19 mouse cellular contexts compared by ENCODE assay signal in the genomic region with DNA sequence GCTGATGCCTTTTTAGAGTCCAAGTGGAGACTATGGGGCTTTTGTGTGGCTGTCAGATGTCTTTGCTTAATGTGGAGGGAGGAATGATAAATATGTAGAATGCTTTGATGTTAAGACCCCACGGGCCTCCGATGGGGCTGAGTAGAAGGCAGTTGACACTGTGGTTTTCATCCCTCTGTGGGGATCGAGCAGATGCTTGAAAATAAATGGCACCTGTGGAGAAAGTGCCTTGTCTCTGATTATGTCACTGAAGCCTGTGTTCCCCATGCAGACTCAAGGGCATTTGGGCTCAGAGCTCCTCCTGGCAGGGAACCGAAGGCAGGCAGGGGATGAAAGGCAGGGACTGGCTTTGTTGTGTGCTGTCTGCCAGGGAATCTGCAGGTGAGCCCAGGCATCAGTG.
DNase-seq lines count a peak whose midpoint lies in the region; ATAC-seq and TF ChIP-seq lines count a peak whose summit lies in the region.
"Had no signal": no experiment of that assay in that cellular context is flagged by ENCODE, and none has a peak within 500 bp of the region (broad histone marks: within the 10 kb centered on the region; RNA-seq: fewer than 3 reads in every experiment).

No protein-coding gene starts in this region.

- H3K27me3 ChIP-seq in embryonic facial prominence, embryonic 14.5 days (replicated peaks; ENCODE audit: control insufficient read depth, insufficient read depth, low read length), result 0 out of 2 replicates have a peak, but pooled peaks cover 2% of the 10 kb centered on the region
- H3K27me3 ChIP-seq in embryonic facial prominence, embryonic 10.5 days (replicated peaks; ENCODE audit: low read depth, poor library complexity, severe bottlenecking), result peaks cover 14% of the 10 kb centered on the region
- H3K27me3 ChIP-seq in midbrain, embryonic 14.5 days (ENCODE audit: control insufficient read depth, insufficient read depth, low read length), result peaks cover 6% of the 10 kb centered on the region; the same call in 1 of the 2 replicates
- H3K27me3 ChIP-seq in midbrain, embryonic 10.5 days (ENCODE audit: low read depth, poor library complexity, severe bottlenecking), result peaks cover 45% of the 10 kb centered on the region
- no peaks in the 10 kb centered on the region; the same call in 1 of the 2 replicates for H3K27me3 ChIP-seq in intestine, embryonic 16.5 days (replicated peaks; ENCODE audit: control insufficient read depth, insufficient read depth, low read length)
- H3K27me3 ChIP-seq: heart, embryonic 15.5 days had no signal

- TF ChIP-seq CTCF in brain, embryonic 14.5 days (IDR thresholded peaks at IDR 0.05; ENCODE audit: borderline replicate concordance, extremely low read depth, insufficient read depth, insufficient read length), result no peak

- no peak overlapping the region for H3K9ac ChIP-seq in embryonic facial prominence, embryonic 14.5 days (ENCODE audit: low read depth, low read length)
- H3K9ac ChIP-seq in midbrain, embryonic 14.5 days (replicated peaks; ENCODE audit: low read length), result no peak overlapping the region
- no peak overlapping the region for H3K9ac ChIP-seq in intestine, embryonic 16.5 days (ENCODE audit: low read depth, low read length)
- H3K9ac ChIP-seq: heart, embryonic 15.5 days; hindbrain, embryonic 13.5 days had no signal

- no peaks in the 10 kb centered on the region for H3K36me3 ChIP-seq in embryonic facial prominence, embryonic 14.5 days (ENCODE audit: control insufficient read depth, insufficient read depth, low read length)
- H3K36me3 ChIP-seq in embryonic facial prominence, embryonic 10.5 days (replicated peaks), result no peaks in the 10 kb centered on the region
- H3K36me3 ChIP-seq in midbrain, embryonic 14.5 days (ENCODE audit: control insufficient read depth, insufficient read depth, low read length), result no peaks in the 10 kb centered on the region
- H3K36me3 ChIP-seq in midbrain, embryonic 10.5 days, result no peaks in the 10 kb centered on the region
- no peaks in the 10 kb centered on the region for H3K36me3 ChIP-seq in intestine, embryonic 16.5 days (ENCODE audit: control insufficient read depth, insufficient read depth, low read length)
- H3K36me3 ChIP-seq: heart, embryonic 15.5 days; hindbrain, embryonic 13.5 days had no signal

- H3K4me3 ChIP-seq in embryonic facial prominence, embryonic 14.5 days (ENCODE audit: low read depth, low read length), result no peak overlapping the region
- H3K4me3 ChIP-seq in embryonic facial prominence, embryonic 10.5 days, result no peak overlapping the region
- H3K4me3 ChIP-seq in midbrain, embryonic 14.5 days (replicated peaks; ENCODE audit: low read depth, low read length), result no peak overlapping the region
- no peak overlapping the region for H3K4me3 ChIP-seq in midbrain, embryonic 10.5 days
- H3K4me3 ChIP-seq in intestine, embryonic 16.5 days (ENCODE audit: low read length), result no peak overlapping the region
- H3K4me3 ChIP-seq: heart, adult 2 months; heart, embryonic 15.5 days; hindbrain, embryonic 13.5 days had no signal

- 14% methylated on average over 4 of the region's 4 CpGs for WGBS in embryonic facial prominence, embryonic 14.5 days
- 37% methylated on average over 4 of the region's 4 CpGs for WGBS in embryonic facial prominence, embryonic 10.5 days
- 10% methylated on average over 4 of the region's 4 CpGs for WGBS in midbrain, embryonic 14.5 days
- 40% methylated on average over 4 of the region's 4 CpGs for WGBS in midbrain, embryonic 10.5 days
- 33% methylated on average over 4 of the region's 4 CpGs for WGBS in intestine, embryonic 16.5 days

- H3K27ac ChIP-seq in embryonic facial prominence, embryonic 14.5 days (replicated peaks; ENCODE audit: low read depth, low read length), result no peak overlapping the region
- H3K27ac ChIP-seq in embryonic facial prominence, embryonic 10.5 days (replicated peaks), result no peak overlapping the region
- H3K27ac ChIP-seq in midbrain, embryonic 14.5 days (replicated peaks; ENCODE audit: low read depth, low read length), result no peak overlapping the region
- H3K27ac ChIP-seq in midbrain, embryonic 10.5 days (replicated peaks), result no peak overlapping the region
- no peak overlapping the region for H3K27ac ChIP-seq in intestine, embryonic 16.5 days (ENCODE audit: low read length)
- H3K27ac ChIP-seq: heart, adult 2 months; heart, embryonic 15.5 days; hindbrain, embryonic 13.5 days; hindbrain, postnatal 0 days had no signal

- H3K4me1 ChIP-seq in embryonic facial prominence, embryonic 14.5 days (ENCODE audit: control insufficient read depth, insufficient read depth, low read length), result peaks cover 10% of the 10 kb centered on the region; the same call in 1 of the 2 replicates
- peaks cover 23% of the 10 kb centered on the region for H3K4me1 ChIP-seq in embryonic facial prominence, embryonic 10.5 days
- H3K4me1 ChIP-seq in midbrain, embryonic 14.5 days (ENCODE audit: control insufficient read depth, insufficient read depth, low read length), result peaks cover 11% of the 10 kb centered on the region
- peaks cover 29% of the 10 kb centered on the region for H3K4me1 ChIP-seq in midbrain, embryonic 10.5 days
- no peaks in the 10 kb centered on the region for H3K4me1 ChIP-seq in intestine, embryonic 16.5 days (ENCODE audit: control insufficient read depth, insufficient read depth, low read length)
- H3K4me1 ChIP-seq: heart, embryonic 15.5 days had no signal

- TF ChIP-seq POLR2A in brain, embryonic 14.5 days (IDR thresholded peaks at IDR 0.05; ENCODE audit: borderline replicate concordance, extremely low read depth, insufficient read depth, insufficient read length, poor library complexity, severe bottlenecking), result no peak

- DNase-seq in embryonic facial prominence, embryonic 14.5 days (ENCODE audit: low spot score), result peak; percentile 9
- no peak for DNase-seq in embryonic facial prominence, embryonic 10.5 days (ENCODE audit: low spot score)
- peak; percentile 37 for DNase-seq in midbrain, embryonic 14.5 days
- no peak for DNase-seq in midbrain, embryonic 10.5 days (ENCODE audit: low spot score)
- peak; percentile 70 for DNase-seq in brain, embryonic 14.5 days (ENCODE audit: low read depth)
- no peak for DNase-seq in kidney, postnatal 25 days
- DNase-seq: adrenal gland, adult 8-10 months; adrenal gland, postnatal 36 days; cerebellum, adult 11-12 months; cerebellum, adult 9-10 months; cerebellum, postnatal 36 days; heart, adult 2 months; heart, postnatal 14 days; kidney, adult 18-20 months had no signal

- ATAC-seq in embryonic facial prominence, embryonic 14.5 days (ENCODE audit: low read depth), result no peak
- no peak for ATAC-seq in midbrain, embryonic 14.5 days (ENCODE audit: low FRiP score, low TSS enrichment)
- ATAC-seq in intestine, embryonic 16.5 days, result no peak
- ATAC-seq: hindbrain, postnatal 0 days had no signal

- no peak overlapping the region for H3K4me2 ChIP-seq in embryonic facial prominence, embryonic 14.5 days (ENCODE audit: low read depth, low read length)
- no peak overlapping the region for H3K4me2 ChIP-seq in midbrain, embryonic 14.5 days (ENCODE audit: low read length)
- no peak overlapping the region for H3K4me2 ChIP-seq in intestine, embryonic 16.5 days (ENCODE audit: low read depth, low read length)
- H3K4me2 ChIP-seq: heart, embryonic 11.5 days; heart, embryonic 15.5 days; hindbrain, embryonic 13.5 days had no signal

- no peaks in the 10 kb centered on the region for H3K9me3 ChIP-seq in embryonic facial prominence, embryonic 14.5 days (ENCODE audit: control insufficient read depth, low read length)
- H3K9me3 ChIP-seq in embryonic facial prominence, embryonic 10.5 days, result no peaks in the 10 kb centered on the region
- no peaks in the 10 kb centered on the region for H3K9me3 ChIP-seq in midbrain, embryonic 14.5 days (ENCODE audit: control insufficient read depth, low read length)
- no peaks in the 10 kb centered on the region for H3K9me3 ChIP-seq in midbrain, embryonic 10.5 days (replicated peaks)
- no peaks in the 10 kb centered on the region for H3K9me3 ChIP-seq in intestine, embryonic 16.5 days (ENCODE audit: control insufficient read depth, low read length)
- H3K9me3 ChIP-seq: heart, embryonic 15.5 days; hindbrain, embryonic 13.5 days had no signal

Comparison
In these comparisons a context has a peak if more than half of its experiments do, and no peak if none do; other contexts are left out.
1. DNase-seq: peak in embryonic facial prominence, embryonic 14.5 days (single experiment), midbrain, embryonic 14.5 days (single experiment) and brain, embryonic 14.5 days (single experiment); none in embryonic facial prominence, embryonic 10.5 days (single experiment), midbrain, embryonic 10.5 days (single experiment) and kidney, postnatal 25 days (0 of 2).